Mouse (Mus musculus) kidney, embryonic 15.5 days (tissue): ENCODE data around the gene Plau. TPM values are rescaled to one million over a fixed set of nuclear protein-coding genes. Genes with fewer than 3 reads are reported as not detected.

Experiments
- ATAC-seq: fragments of 200-750 bp; cut with Nextera tagmentation; replicated peaks from 2 replicates; pipeline ENCODE4 v1.8.0; 2017; ENCODE audit warnings: moderate TSS enrichment; ENCODE audit not compliant: low FRiP score
- H3K27ac ChIP-seq: fragments of 300-500 bp; sonication (generic); 2 replicates; pipeline ENCODE4 v1.5.1; 2015; ENCODE audit warnings: mild to moderate bottlenecking, inconsistent platforms
- H3K27me3 ChIP-seq: fragments of 300-500 bp; sonication (generic); 2 replicates; pipeline ENCODE4 v1.6.1; 2015; ENCODE audit warnings: inconsistent platforms
- H3K36me3 ChIP-seq: fragments of 300-500 bp; sonication (generic); 2 replicates; pipeline ENCODE4 v1.6.1; 2015; ENCODE audit warnings: inconsistent platforms
- H3K4me1 ChIP-seq: fragments of 300-500 bp; sonication (generic); 2 replicates; pipeline ENCODE4 v1.6.1; 2015; ENCODE audit warnings: inconsistent platforms
- H3K4me2 ChIP-seq: fragments of 300-500 bp; sonication (generic); 2 replicates; pipeline ENCODE4 v1.6.1; 2015; ENCODE audit warnings: moderate library complexity, mild to moderate bottlenecking, inconsistent platforms
- H3K4me3 ChIP-seq: fragments of 300-500 bp; sonication (generic); replicated peaks from 2 replicates; pipeline ENCODE4 v1.5.1; 2015; ENCODE audit warnings: mild to moderate bottlenecking, inconsistent platforms
- H3K9ac ChIP-seq: fragments of 300-500 bp; sonication (generic); 2 replicates; pipeline ENCODE4 v1.6.1; 2015; ENCODE audit warnings: mild to moderate bottlenecking, inconsistent platforms
- H3K9me3 ChIP-seq: fragments of 300-500 bp; sonication (generic); replicated peaks from 2 replicates; pipeline ENCODE4 v1.6.1; 2016; ENCODE audit warnings: inconsistent platforms
- WGBS: fragments of 180-500 bp; shearing (Covaris S2); methylation state at CpG from one replicate; pipeline ENCODE4 v1.1.7; 2015; ENCODE audit warnings: mixed read lengths; 5-methylcytosine and 5-hydroxymethylcytosine counted together
- polyA plus RNA-seq: library from polyadenylated mRNA; unstranded; fragments of >200 nt; fragmentation: Nextera tagmentation; extraction: Ambion mirVana; gene quantifications from 2 replicates; pipeline ENCODE4 v1.2.1, GENCODE M21; 2015

Gene Plau
- polyA plus RNA-seq, 1 experiment from 2014 or later: 12.4 TPM

DNA sequence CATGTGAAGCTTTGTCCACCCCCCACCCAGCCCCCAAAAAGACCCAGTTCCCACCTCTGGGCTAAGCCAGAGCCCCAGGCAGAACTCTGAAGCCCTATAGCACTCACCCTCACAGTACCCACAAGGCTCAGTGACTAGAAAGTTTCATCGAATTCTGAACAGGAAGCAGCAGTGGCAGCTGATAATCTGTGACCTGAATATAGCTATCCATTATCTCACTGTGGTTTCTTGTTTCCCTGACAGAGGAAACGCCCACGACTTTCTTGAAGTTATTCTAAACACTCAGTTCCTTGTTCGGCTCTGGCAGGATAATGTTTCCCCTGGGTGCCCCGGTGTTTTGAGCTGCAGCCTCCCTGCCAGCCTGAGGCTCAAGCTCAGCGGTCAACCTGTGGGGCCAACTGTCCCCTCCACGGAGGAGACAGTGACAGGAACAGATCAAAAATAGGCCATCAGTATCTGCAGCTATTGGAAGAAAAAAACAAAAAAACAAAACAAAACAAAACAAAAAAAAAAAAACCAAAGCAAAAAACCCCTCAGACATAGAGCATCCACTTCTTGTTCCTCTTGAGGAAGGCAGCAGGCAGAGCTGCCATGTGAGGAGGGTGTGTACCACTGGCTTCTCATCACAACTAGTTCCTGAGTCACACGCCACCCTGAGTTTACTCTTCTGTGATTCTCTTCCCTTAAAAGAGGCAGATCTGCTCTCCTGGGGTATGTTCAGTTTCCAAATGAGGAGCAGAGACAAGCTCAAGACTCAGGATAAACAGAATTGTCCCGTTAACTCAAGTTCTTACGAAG lies 48.8 kb downstream of the Plau start:
- peak overlapping the region; percentile 40 for H3K4me2 ChIP-seq
- 21% methylated on average over 10 of the region's 10 CpGs for WGBS
- peaks cover 23% of the 10 kb centered on the region for H3K4me1 ChIP-seq
- ATAC-seq: peak; percentile 65; the same call in 1 of the 2 replicates
- no peaks in the 10 kb centered on the region for H3K9me3 ChIP-seq
- H3K36me3 ChIP-seq: no peaks in the 10 kb centered on the region
- H3K27ac ChIP-seq: peak overlapping the region; percentile 71
- no peak overlapping the region for H3K4me3 ChIP-seq
- H3K9ac ChIP-seq: no peak overlapping the region
- H3K27me3 ChIP-seq: no peaks in the 10 kb centered on the region

DNA sequence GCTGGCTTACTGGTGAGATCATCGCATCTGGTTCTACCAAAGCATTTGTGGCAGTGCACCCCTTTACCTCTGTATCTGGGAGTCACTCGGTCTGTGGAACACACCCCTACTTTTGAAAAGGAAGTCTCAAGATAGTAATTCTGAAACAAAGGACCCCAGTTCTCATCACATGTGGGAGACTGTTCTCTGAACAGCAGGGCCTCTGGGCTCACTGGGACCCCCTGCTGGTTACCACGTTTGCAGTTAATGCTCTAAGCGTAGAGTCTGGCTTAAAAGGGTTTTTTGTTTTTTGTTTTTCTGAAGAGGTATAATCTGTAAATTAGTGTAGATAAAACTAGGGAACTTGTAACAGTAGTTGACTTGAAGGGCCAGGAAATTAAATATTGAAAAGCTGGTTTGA lies 49.8 kb downstream of the Plau start:
- Histone ChIP-seq H3K9me3 (no peaks in the 10 kb centered on the region), H3K4me1 (peaks cover 17% of the 10 kb centered on the region), H3K4me2 (no peak overlapping the region), H3K27ac (no peak overlapping the region), H3K9ac (no peak overlapping the region), H3K36me3 (no peaks in the 10 kb centered on the region), H3K27me3 (no peaks in the 10 kb centered on the region), H3K4me3 (no peak overlapping the region)
- 57% methylated on average over 4 of the region's 4 CpGs for WGBS
- ATAC-seq: no peak

DNA sequence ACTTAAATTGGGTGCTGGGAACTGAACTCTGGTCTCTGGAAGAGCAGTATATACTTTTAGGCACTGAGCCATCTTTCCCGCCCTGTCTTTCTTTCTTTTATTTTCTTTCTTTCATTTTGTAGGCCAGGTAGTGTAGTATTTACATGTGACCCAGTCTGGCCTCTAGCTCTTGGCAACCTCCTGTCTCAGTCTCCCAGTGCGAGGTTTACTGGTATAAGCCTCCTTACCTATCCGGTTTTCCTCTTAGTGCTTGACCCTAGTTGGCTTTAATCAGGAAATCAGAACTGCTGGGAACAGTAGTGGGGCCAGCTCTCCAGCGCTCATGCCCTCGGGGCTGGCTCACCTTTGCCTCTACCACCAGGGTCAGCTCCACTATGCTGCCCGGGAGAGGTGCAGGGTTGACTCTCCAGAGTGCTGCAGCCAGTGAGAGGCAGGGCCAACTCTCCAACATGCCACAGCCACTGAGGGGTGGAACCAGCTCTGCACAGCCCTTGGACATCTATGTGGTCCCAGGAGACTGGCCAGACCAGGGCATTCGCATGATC lies 51.2 kb downstream of the Plau start:
- 72% methylated on average over 7 of the region's 7 CpGs for WGBS
- Histone ChIP-seq H3K4me1 (peaks cover 30% of the 10 kb centered on the region), H3K4me3 (no peak overlapping the region), H3K27ac (no peak overlapping the region), H3K36me3 (no peaks in the 10 kb centered on the region), H3K4me2 (no peak overlapping the region), H3K27me3 (no peaks in the 10 kb centered on the region), H3K9me3 (no peaks in the 10 kb centered on the region), H3K9ac (no peak overlapping the region)
- 0 out of 2 replicates have a peak, but pooled peaks have one; percentile 29 for ATAC-seq

DNA sequence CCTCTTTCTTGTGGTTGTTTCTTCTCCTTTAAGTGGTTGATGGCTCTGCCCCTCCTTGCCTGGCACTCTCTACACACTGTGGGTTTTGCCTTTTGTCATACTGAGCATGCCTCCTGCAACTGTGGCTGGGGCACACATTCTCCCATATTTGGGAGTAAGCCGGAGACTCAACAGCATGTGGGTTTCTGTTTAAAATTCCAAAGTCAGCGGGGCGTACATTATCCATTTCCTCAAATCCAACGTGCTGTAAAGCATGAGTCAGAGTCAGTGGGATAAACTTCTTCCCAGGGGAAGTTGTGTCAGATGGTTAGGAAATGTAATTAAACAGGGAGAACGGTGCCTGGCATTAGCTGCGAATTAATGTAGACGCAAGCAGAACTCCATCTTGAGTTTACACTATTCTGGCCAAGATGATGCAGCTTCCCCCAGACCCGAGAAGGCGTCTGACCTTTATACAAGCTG lies 55.5 kb downstream of the Plau start:
- H3K4me3 ChIP-seq: no peak overlapping the region
- no peaks in the 10 kb centered on the region for H3K27me3 ChIP-seq
- H3K9me3 ChIP-seq: no peaks in the 10 kb centered on the region
- H3K27ac ChIP-seq: peak overlapping the region; percentile 55
- H3K4me1 ChIP-seq: peaks cover 23% of the 10 kb centered on the region
- no peaks in the 10 kb centered on the region for H3K36me3 ChIP-seq
- H3K4me2 ChIP-seq: peak overlapping the region; percentile 6; the same call in 1 of the 2 replicates
- no peak overlapping the region for H3K9ac ChIP-seq
- ATAC-seq: peak; percentile 76
- 23% methylated on average over 9 of the region's 9 CpGs for WGBS

Other genes starting within 250 kb of the Plau start
- 8.4 and 8.9 TPM in 2 replicates for gene Usp54, start 195.6 kb upstream of the Plau start, polyA plus RNA-seq
- gene Myoz1, start 180.1 kb upstream of the Plau start, polyA plus RNA-seq: 3.2 and 5.9 TPM in 2 replicates
- 2.2 and 3.3 TPM in 2 replicates for gene Synpo2l, start 168.3 kb upstream of the Plau start, polyA plus RNA-seq
- gene Sec24c, start 162.4 kb upstream of the Plau start, polyA plus RNA-seq: 98.3 and 106 TPM in 2 replicates
- 28.5 and 29.2 TPM in 2 replicates for gene Fut11, start 141.7 kb upstream of the Plau start, polyA plus RNA-seq
- 201 and 215 TPM in 2 replicates for gene Chchd1, start 133.7 kb upstream of the Plau start, polyA plus RNA-seq
- gene Zswim8, start 129.1 kb upstream of the Plau start, polyA plus RNA-seq: 28.7 and 30.6 TPM in 2 replicates
- 27.3 and 31.6 TPM in 2 replicates for gene Ndst2, start 102.1 kb upstream of the Plau start, polyA plus RNA-seq
- gene Camk2g, start 42.6 kb upstream of the Plau start, polyA plus RNA-seq: 39.6 and 48.4 TPM in 2 replicates
- gene Vcl, start 92.7 kb downstream of the Plau start, polyA plus RNA-seq: 46.4 and 51.3 TPM in 2 replicates
- 74.6 and 77.8 TPM in 2 replicates for gene Ap3m1, start 215.8 kb downstream of the Plau start, polyA plus RNA-seq
- gene Adk, start 215.9 kb downstream of the Plau start, polyA plus RNA-seq: 156 and 168 TPM in 2 replicates